Mouse (Mus musculus) liver, embryonic 14.5 days (tissue): ENCODE measurements at regions not wholly inside any gene's neighbourhood (a gene's known extent, or its start where the extent isn't known, plus 50 kb on each side); places are given as distances from the start of the nearest gene placed in this dataset.

Experiments used
- ATAC-seq: fragments of 200-750 bp; cut with Nextera tagmentation; 2 replicates; pipeline ENCODE4 v1.8.0; 2017; ENCODE audit warnings: moderate number of reproducible peaks, mild to moderate bottlenecking, moderate library complexity; ENCODE audit not compliant: insufficient read depth
- DNase-seq, 3 experiments: peaks; one replicate each; pipeline ENCODE4 v3.0.0-alpha.2; 2012 to 2013; ENCODE audit warnings: low read depth in 3 of 3, low spot score in 3 of 3
- H3K27ac ChIP-seq: fragments of 300-500 bp; sonication (generic); 2 replicates; pipeline ENCODE4 v1.5.1; 2014; ENCODE audit warnings: moderate library complexity, mild to moderate bottlenecking, control low read depth, inconsistent platforms
- H3K27me3 ChIP-seq: fragments of 300-500 bp; sonication (generic); 2 replicates; pipeline ENCODE4 v1.6.1; 2014; ENCODE audit warnings: mild to moderate bottlenecking, low read length, moderate library complexity; ENCODE audit not compliant: control insufficient read depth, insufficient read depth
- H3K36me3 ChIP-seq: fragments of 300-500 bp; sonication (generic); replicated peaks from 2 replicates; pipeline ENCODE4 v1.6.1; 2014; ENCODE audit warnings: low read depth; ENCODE audit not compliant: control insufficient read depth, insufficient read depth
- H3K4me1 ChIP-seq, 2 experiments: fragments of 200-500 bp in 1 of 2; fragments of 300-500 bp in 1 of 2; sonication (generic) in 1 of 2; replicated peaks; 2 replicates each; pipeline ENCODE4 v1.6.1; 2012 to 2014; ENCODE audit warnings: antibody characterized with exemption in 1 of 2, inconsistent platforms in 1 of 2, low read length in 1 of 2; ENCODE audit not compliant: control insufficient read depth in 2 of 2, insufficient read depth in 2 of 2
- H3K4me2 ChIP-seq: fragments of 300-500 bp; sonication (generic); 2 replicates; pipeline ENCODE4 v1.6.1; 2014; ENCODE audit warnings: low read depth, mild to moderate bottlenecking, control low read depth, moderate library complexity
- H3K4me3 ChIP-seq, 2 experiments: fragments of 200-500 bp in 1 of 2; fragments of 300-500 bp in 1 of 2; sonication (generic) in 1 of 2; 2 replicates each; pipeline ENCODE4 v1.5.1; 2012 to 2014; ENCODE audit warnings: low read depth in 2 of 2, low read length in 2 of 2, mild to moderate bottlenecking in 2 of 2, control low read depth in 1 of 2, inconsistent platforms in 1 of 2, moderate library complexity in 1 of 2; ENCODE audit not compliant: insufficient read depth in 1 of 2
- H3K9ac ChIP-seq: fragments of 300-500 bp; sonication (generic); replicated peaks from 2 replicates; pipeline ENCODE4 v1.6.1; 2014; ENCODE audit warnings: mild to moderate bottlenecking, control low read depth, moderate library complexity
- H3K9me3 ChIP-seq: fragments of 300-500 bp; sonication (generic); 2 replicates; pipeline ENCODE4 v1.6.1; 2016; ENCODE audit warnings: low read length, mixed read lengths; ENCODE audit not compliant: control insufficient read depth
- CTCF ChIP-seq: IDR thresholded peaks from 2 replicates; pipeline ENCODE4 v1.5.1; 2016; ENCODE audit warnings: antibody characterized with exemption, low read depth, control low read depth
- EP300 ChIP-seq: IDR thresholded peaks from 2 replicates; pipeline ENCODE4 v1.6.1; 2016; ENCODE audit warnings: antibody characterized with exemption, low read depth
- WGBS: fragments of 180-500 bp; shearing (Covaris S2); extraction: QIAGEN DNeasy Blood & Tissue Kit; methylation state at CpG from one replicate; pipeline ENCODE4 v1.1.7; 2014; ENCODE audit not compliant: insufficient replicate concordance; 5-methylcytosine and 5-hydroxymethylcytosine counted together

- 63% methylated on average over 4 of the region's 4 CpGs for WGBS
- no peak for TF ChIP-seq CTCF
- TF ChIP-seq EP300: no peak
- ATAC-seq: no peak
- no peak for DNase-seq
- Histone ChIP-seq H3K4me3 (no peak overlapping the region), H3K27me3 (no peaks in the 10 kb centered on the region), H3K4me1 (no peaks in the 10 kb centered on the region), H3K27ac (no peak overlapping the region), H3K36me3 (no peaks in the 10 kb centered on the region), H3K9me3 (no peaks in the 10 kb centered on the region), H3K4me2 (no peak overlapping the region), H3K9ac (no peak overlapping the region)
These were observed 458.7 kb downstream of the Fut8 start for GRCm38 (mm10) chr12:77696662-77697061.

GRCm38 (mm10) chr12:77698088-77698487, 460.2 kb downstream of the Fut8 start:
- ATAC-seq (no peak), DNase-seq (no peak)
- 66% methylated on average over 7 of the region's 7 CpGs for WGBS
- Histone ChIP-seq H3K27me3 (no peaks in the 10 kb centered on the region), H3K4me2 (no peak overlapping the region), H3K4me3 (no peak overlapping the region), H3K36me3 (no peaks in the 10 kb centered on the region), H3K9ac (no peak overlapping the region), H3K27ac (no peak overlapping the region), H3K4me1 (no peaks in the 10 kb centered on the region), H3K9me3 (no peaks in the 10 kb centered on the region)
- TF ChIP-seq EP300: no peak
- no peak for TF ChIP-seq CTCF

GRCm38 (mm10) chr12:77699896-77700605, 462.1 kb downstream of the Fut8 start:
- H3K4me3 ChIP-seq: no peak overlapping the region
- no peaks in the 10 kb centered on the region for H3K27me3 ChIP-seq
- no peaks in the 10 kb centered on the region for H3K4me1 ChIP-seq
- H3K36me3 ChIP-seq: no peaks in the 10 kb centered on the region
- no peaks in the 10 kb centered on the region for H3K9me3 ChIP-seq
- DNase-seq: no peak
- 33% methylated on average over 2 of the region's 2 CpGs for WGBS
- TF ChIP-seq CTCF (no peak), EP300 (no peak)
- no peak for ATAC-seq
- no peak overlapping the region for H3K27ac ChIP-seq
- no peak overlapping the region for H3K4me2 ChIP-seq
- no peak overlapping the region for H3K9ac ChIP-seq

GRCm38 (mm10) chr12:77715506-77715905, 477.6 kb downstream of the Fut8 start:
- WGBS: 48% methylated on average over 7 of the region's 7 CpGs
- H3K9me3 ChIP-seq: no peaks in the 10 kb centered on the region
- H3K4me2 ChIP-seq: no peak overlapping the region
- no peak for ATAC-seq
- H3K9ac ChIP-seq: no peak overlapping the region
- DNase-seq: no peak
- H3K36me3 ChIP-seq: no peaks in the 10 kb centered on the region
- H3K27me3 ChIP-seq: no peaks in the 10 kb centered on the region
- no peaks in the 10 kb centered on the region for H3K4me1 ChIP-seq
- H3K4me3 ChIP-seq: no peak overlapping the region
- H3K27ac ChIP-seq: no peak overlapping the region
- no peak for TF ChIP-seq CTCF

- no peak overlapping the region for H3K27ac ChIP-seq
- H3K9me3 ChIP-seq: no peaks in the 10 kb centered on the region
- DNase-seq (no peak), ATAC-seq (no peak)
- H3K4me3 ChIP-seq: no peak overlapping the region
- no peak overlapping the region for H3K4me2 ChIP-seq
- no peaks in the 10 kb centered on the region for H3K4me1 ChIP-seq
- H3K36me3 ChIP-seq: no peaks in the 10 kb centered on the region
- TF ChIP-seq EP300: no peak
- no peak for TF ChIP-seq CTCF
- H3K27me3 ChIP-seq: no peaks in the 10 kb centered on the region
- WGBS: 20% methylated on average over 2 of the region's 2 CpGs
- H3K9ac ChIP-seq: no peak overlapping the region
These were observed 478.1 kb downstream of the Fut8 start for GRCm38 (mm10) chr12:77715979-77716378.
